Mouse (Mus musculus): ENCODE results near the gene Ankdd1b. TPM values are rescaled to one million over a fixed set of nuclear protein-coding genes. Genes with fewer than 3 reads are reported as not detected.

Gene Ankdd1b
- total RNA-seq (2015) (0.17 TPM in 1 of 2 replicates, not detected in the other), total RNA-seq (2017) (0.04 and 0.14 TPM in 2 replicates)

- no peak for ATAC-seq (replicated peaks; ENCODE audit: poor library complexity)
These were observed at the start of gene Ankdd1b for GRCm38 (mm10) chr13:96470957-96471356. TSS of gene Ankdd1b (minus strand) at chr13:96471198.

- no peak for ATAC-seq (replicated peaks; ENCODE audit: poor library complexity)
These were observed 46.3 kb upstream of the Ankdd1b start for GRCm38 (mm10) chr13:96517335-96517734.

- ATAC-seq (replicated peaks; ENCODE audit: poor library complexity) = peak; percentile 37; the same call in 1 of the 2 replicates
These were observed 45.3 kb upstream of the Ankdd1b start for GRCm38 (mm10) chr13:96516249-96516648.

DNA sequence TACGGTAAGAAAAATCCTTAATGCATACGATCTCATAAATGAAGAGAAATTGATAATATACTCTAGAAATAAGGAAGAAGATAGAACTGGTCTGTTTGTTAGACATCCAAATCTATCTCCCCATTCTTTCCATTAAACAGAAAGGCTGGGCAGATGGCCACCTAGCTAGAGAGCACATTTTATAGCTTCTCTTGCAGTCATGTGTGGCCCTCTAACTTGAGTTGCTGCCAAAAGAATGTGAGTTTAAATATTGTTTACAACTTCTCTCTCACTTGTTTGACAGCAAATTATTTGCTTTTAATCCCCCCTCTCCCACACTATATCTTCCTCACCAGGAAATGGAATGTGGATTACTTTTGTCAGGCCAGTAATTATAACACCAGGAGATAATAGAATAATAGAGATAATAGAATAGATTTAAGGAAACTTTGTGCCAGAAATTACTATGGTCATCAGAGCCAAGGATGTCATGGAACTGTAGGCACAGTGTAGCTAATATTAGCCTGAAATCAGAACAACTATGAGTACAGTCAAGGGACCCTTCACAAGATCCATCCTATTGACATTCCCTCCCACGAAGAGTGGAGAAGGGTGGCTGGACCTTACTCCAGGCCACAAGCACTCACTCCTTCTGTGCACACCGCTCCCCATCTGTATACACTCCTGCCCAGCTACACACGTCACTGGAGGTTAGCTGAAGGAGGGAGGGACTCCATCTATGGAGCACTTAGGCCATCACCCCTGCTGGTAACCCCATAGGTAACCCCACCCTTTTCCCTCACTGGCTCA lies 43.4 kb upstream of the Ankdd1b start:
- ATAC-seq (replicated peaks; ENCODE audit: poor library complexity) = no peak

- ATAC-seq (replicated peaks; ENCODE audit: poor library complexity) = no peak
These were observed 40.9 kb upstream of the Ankdd1b start for GRCm38 (mm10) chr13:96511893-96512292.

- no peak for ATAC-seq (replicated peaks; ENCODE audit: poor library complexity)
These were observed 40.3 kb upstream of the Ankdd1b start for GRCm38 (mm10) chr13:96511262-96511661.

- peak; percentile 81 for ATAC-seq (replicated peaks; ENCODE audit: poor library complexity)
These were observed 39.6 kb upstream of the Ankdd1b start for GRCm38 (mm10) chr13:96510635-96511034.

- no peak for ATAC-seq (replicated peaks; ENCODE audit: poor library complexity)
These were observed 36.5 kb upstream of the Ankdd1b start for GRCm38 (mm10) chr13:96507541-96507940.

DNA sequence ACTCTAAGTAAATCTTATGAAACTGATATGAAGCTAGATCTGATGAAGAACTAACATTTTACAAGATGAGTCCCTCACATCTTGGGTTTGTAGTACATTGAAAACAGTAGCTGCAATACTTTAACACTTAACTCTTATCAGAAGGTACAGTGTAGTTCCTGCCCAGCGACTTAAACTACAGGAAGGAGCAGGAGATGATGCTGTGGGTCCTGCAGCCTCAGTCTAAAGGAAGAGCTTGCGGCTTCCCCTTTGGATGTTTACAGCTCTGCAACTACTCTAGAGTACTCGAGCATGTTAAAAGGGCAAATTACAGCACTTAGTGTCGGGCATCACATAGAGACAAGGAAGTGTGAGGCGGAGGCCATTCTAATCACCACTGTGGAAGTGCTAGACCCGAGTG lies 35.3 kb upstream of the Ankdd1b start:
- 0 out of 2 replicates have a peak, but pooled peaks have one; percentile 21 for ATAC-seq (replicated peaks; ENCODE audit: poor library complexity)

DNA sequence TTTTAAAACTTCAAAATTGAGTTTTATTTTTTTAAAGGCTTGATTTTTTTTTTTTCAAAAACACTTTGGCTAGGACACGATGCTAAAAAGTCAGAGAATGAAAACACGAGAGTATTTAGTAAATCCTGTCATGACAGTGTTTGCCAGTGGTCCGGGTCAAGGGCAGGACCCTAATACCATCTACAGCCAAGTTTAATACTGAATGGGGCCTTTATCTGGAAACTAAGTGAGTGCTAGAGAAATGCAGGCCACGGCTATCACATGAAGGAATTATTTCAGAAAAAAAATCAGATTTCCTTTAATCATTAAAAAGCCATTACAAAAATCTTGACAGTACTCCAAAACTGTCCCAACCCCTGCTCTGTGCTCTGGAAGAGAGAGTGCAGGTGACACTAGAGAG lies 34.7 kb upstream of the Ankdd1b start:
- ATAC-seq (replicated peaks; ENCODE audit: poor library complexity) = no peak

GRCm38 (mm10) chr13:96499891-96500290 lies 28.9 kb upstream of the Ankdd1b start:
- ATAC-seq (replicated peaks; ENCODE audit: poor library complexity) = no peak

DNA sequence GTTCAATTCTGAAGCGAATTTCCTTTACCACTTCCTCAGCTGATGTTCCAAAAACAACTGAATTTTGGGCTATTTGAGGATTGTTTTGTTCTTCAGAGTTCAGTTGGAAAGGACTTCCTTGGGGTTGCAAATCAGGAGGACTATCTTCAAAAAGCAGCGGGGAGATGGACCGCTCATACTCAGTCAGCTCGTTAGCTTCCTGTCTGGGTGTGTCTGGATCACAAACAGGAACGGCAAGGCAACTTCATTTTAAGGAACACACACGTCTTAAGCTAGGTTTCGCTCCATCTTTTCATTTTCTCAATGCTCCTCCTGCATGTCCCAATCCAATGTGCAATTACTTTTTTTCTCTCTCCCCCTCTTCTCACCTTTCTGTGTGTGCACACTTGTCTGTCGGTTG lies 25.6 kb upstream of the Ankdd1b start:
- ATAC-seq (replicated peaks; ENCODE audit: poor library complexity) = peak; percentile 73

- no peak for ATAC-seq (replicated peaks; ENCODE audit: poor library complexity)
These were observed 19.4 kb upstream of the Ankdd1b start, which contains the start of gene Gm17622 for GRCm38 (mm10) chr13:96490433-96490832. TSS of gene Gm17622 (plus strand) at chr13:96490733.

DNA sequence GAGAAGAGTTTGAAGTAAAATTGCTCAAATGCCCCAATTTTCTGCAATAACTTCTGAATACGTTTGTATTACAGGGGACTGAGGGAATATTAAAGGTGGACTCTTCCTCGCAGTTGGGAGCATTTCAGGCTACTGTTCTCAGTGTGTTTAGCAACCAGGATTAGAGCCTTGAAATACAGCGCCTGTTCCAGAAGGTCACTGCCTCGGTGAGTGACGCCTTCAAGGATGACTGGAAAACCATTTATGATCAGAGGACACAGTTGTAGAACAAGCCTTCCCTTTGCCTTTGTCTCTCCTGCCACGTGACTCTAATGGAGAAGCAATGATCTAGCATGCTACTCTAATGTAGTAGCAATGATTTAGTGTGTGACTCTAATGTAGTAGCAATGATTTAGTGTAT lies 17.0 kb upstream of the Ankdd1b start:
- ATAC-seq (replicated peaks; ENCODE audit: poor library complexity) = no peak

DNA sequence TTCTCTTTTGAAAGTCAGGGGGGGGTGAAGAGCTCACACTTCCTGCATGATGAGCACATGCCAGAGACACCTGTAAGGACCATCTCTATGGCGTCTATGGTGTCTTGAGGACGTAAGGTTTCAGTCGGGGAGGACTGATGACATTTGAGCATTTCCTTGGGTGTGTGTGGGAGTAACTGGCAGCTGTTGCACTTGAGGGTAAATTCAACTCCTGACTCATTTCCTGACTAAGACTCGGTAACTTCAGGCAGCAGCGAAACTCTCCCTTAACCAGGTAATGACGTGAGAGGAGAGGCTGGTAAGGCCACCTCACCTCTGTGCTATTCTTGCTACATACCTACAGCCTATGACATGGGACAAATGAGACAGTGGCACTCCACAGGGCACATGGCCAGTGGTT lies 16.2 kb upstream of the Ankdd1b start:
- no peak for ATAC-seq (replicated peaks; ENCODE audit: poor library complexity)

DNA sequence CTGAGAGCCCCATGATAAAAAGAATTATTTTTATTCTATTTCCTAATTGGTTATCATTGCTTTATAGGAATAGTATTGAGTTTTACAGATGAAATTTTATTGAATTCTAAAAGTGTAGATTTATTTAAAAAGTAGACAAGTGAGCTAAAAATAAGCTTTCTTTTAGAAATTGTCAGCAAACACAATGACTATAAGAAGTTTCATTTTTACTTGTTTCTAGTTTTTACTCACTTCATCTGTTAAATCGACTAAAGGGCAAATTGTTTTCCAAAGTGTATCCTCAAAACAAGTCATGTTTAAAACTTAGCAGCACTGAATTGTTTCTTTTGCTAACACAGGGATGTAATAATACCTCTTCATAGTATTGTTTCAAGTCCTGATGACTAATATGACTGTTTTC lies 8.0 kb upstream of the Ankdd1b start:
- no peak for ATAC-seq (replicated peaks; ENCODE audit: poor library complexity)

DNA sequence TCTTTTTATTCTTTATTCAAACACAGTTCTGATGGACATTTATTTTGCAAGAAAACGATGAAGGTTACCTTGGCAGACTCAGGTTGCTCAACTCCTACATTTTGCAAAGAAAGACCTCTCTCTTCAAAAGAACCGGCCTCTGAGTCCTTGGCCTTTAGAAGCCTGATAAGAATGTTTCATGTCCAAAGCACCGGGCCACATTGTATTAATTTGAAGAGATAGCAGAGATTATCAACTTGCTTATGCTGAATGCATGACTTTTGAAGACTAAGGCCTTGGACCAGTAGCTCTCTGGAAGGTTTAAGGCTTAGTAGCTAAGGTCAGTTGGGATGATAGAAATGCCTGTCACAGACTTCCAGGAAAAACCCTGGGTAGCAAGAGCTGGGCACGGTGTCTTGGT lies 6.2 kb upstream of the Ankdd1b start:
- ATAC-seq (replicated peaks; ENCODE audit: poor library complexity) = no peak

DNA sequence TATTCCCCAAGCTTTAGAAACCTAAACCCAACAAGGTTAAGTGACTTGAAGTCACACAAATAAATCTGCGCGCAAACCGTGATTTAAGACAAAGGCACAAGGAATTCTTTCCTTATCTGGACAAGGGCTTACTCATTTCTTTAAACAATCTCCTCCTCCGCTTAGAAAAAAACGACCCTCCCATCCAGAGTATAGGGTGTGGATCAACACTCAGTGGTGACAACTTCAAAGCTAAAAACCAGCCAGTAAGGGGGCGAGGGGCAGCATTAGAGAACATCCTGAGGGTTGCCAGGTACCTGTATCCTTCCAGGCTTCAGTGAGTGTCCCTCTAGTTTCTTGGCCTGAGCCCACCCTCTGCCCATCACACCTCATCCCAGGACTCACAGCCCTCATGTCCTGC lies 442 bp downstream of the Ankdd1b start:
- ATAC-seq (replicated peaks; ENCODE audit: poor library complexity) = no peak

GRCm38 (mm10) chr13:96468678-96469077 lies 2.3 kb downstream of the Ankdd1b start:
- ATAC-seq (replicated peaks; ENCODE audit: poor library complexity) = no peak

DNA sequence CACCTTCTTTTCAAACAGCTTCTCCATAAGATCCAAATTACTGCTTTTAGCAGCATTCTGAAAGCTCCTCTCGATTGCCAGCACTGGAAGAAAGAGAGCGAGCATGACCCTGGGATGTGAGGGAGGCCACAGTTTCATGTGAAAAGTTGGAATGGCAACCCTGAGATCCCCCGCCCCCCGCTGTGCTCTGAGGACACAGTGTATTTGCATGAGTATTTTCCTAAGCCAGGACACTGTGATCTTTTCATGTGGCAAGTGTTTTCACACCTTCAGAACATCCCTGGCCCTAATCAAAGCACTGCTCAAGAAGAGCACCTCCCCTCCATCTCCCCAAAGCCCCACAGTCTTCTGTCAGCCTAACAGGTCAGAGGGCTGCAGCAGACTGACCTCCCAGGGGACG lies 5.7 kb downstream of the Ankdd1b start:
- ATAC-seq (replicated peaks; ENCODE audit: poor library complexity) = no peak

- ATAC-seq (replicated peaks; ENCODE audit: poor library complexity) = no peak
These were observed 8.4 kb downstream of the Ankdd1b start for GRCm38 (mm10) chr13:96462644-96463043.

- ATAC-seq (replicated peaks; ENCODE audit: poor library complexity) = no peak
These were observed 12.4 kb downstream of the Ankdd1b start for GRCm38 (mm10) chr13:96458606-96459005.

DNA sequence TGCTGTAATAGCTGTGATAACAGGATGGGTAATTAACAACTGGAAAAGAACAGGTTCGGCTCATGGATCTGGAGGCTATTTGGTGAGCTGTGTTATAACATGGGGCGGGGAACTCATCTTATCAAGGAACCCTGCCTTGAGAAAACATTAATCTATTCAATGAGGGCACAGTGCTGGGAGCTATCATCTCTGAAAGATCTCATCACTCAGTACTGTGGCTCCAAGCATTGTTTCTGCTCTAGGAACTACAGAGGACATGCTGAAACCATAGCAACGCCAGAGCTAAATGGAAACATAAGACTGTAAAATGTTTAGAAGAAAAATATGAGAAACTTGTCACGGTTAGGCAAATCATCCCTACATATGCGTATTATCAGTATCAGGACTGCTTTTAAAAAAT lies 13.0 kb downstream of the Ankdd1b start:
- ATAC-seq (replicated peaks; ENCODE audit: poor library complexity) = no peak

All from megakaryocyte progenitor cell, adult 5-6 weeks (primary cell).